Mouse (Mus musculus): ENCODE measurements around the gene Mrm1. TPM values are rescaled to one million over a fixed set of nuclear protein-coding genes. Genes with fewer than 3 reads are reported as not detected.

The Mrm1 gene
- polyA plus RNA-seq, 1 experiment from 2014 or later, result 9.4 TPM

GRCm38 (mm10) chr11:84826185-84826584 lies 6.9 kb upstream of the Mrm1 start:
- H3K4me1 ChIP-seq, result peaks cover 20% of the 10 kb centered on the region
- H3K9me3 ChIP-seq (replicated peaks), result no peaks in the 10 kb centered on the region
- no peak for DNase-seq (ENCODE audit: low spot score)
- H3K27ac ChIP-seq, result no peak overlapping the region
- 57% methylated on average over 3 of the region's 3 CpGs for WGBS
- no peak overlapping the region for H3K4me3 ChIP-seq
- no peaks in the 10 kb centered on the region for H3K27me3 ChIP-seq (ENCODE audit: low read depth, poor library complexity, severe bottlenecking)
- peaks cover 17% of the 10 kb centered on the region for H3K36me3 ChIP-seq

DNA sequence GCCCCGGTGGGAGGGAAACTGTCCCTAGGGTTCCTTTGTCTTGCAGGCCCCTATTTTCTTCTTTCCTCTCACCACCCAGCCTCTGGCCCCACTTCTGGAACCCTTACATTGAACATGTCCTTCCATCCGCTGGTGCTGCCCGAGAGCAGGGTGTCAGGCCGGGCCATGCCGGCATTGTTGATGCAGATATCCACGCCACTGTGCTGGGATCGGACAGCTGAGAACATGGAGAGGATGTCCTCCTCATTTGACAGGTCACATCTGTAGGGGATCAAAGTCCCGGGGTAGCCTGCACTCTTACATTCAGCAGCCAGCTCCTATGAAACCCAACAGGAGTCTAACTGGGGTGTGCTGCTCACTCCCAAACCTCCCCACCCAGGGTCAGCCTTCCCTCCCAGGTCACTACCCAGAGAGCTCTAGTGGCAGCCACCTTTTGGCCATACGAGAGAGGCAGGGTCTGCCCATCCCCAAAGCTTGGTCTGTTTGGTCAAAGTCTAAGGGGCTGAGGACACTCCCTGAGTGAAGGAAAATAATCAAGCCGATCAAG lies 6.0 kb upstream of the Mrm1 start:
- Histone ChIP-seq H3K9me3 (replicated peaks) (no peaks in the 10 kb centered on the region), H3K4me1 (peaks cover 20% of the 10 kb centered on the region), H3K36me3 (peaks cover 10% of the 10 kb centered on the region), H3K27ac (no peak overlapping the region), H3K4me3 (no peak overlapping the region), H3K27me3 (ENCODE audit: low read depth, poor library complexity, severe bottlenecking) (no peaks in the 10 kb centered on the region)
- no peak for DNase-seq (ENCODE audit: low spot score)
- WGBS, result 84% methylated on average over 10 of the region's 10 CpGs

- WGBS, result 65% methylated on average over 10 of the region's 10 CpGs
- H3K27me3 ChIP-seq (ENCODE audit: low read depth, poor library complexity, severe bottlenecking), result no peaks in the 10 kb centered on the region
- DNase-seq (ENCODE audit: low spot score), result no peak
- no peaks in the 10 kb centered on the region for H3K9me3 ChIP-seq (replicated peaks)
- 0 out of 2 replicates have a peak, but pooled peaks cover 4% of the 10 kb centered on the region for H3K36me3 ChIP-seq
- peaks cover 23% of the 10 kb centered on the region for H3K4me1 ChIP-seq
- H3K27ac ChIP-seq, result no peak overlapping the region
- H3K4me3 ChIP-seq, result no peak overlapping the region
Measured at GRCm38 (mm10) chr11:84823484-84823897, 4.2 kb upstream of the Mrm1 start.

GRCm38 (mm10) chr11:84822487-84822886 lies 3.2 kb upstream of the Mrm1 start:
- WGBS, result 87% methylated on average over 5 of the region's 5 CpGs
- Histone ChIP-seq H3K27me3 (ENCODE audit: low read depth, poor library complexity, severe bottlenecking) (no peaks in the 10 kb centered on the region), H3K27ac (no peak overlapping the region)

GRCm38 (mm10) chr11:84821131-84821770 lies 1.9 kb upstream of the Mrm1 start:
- Histone ChIP-seq H3K36me3 (0 out of 2 replicates have a peak, but pooled peaks cover 4% of the 10 kb centered on the region), H3K9me3 (replicated peaks) (no peaks in the 10 kb centered on the region), H3K27ac (no peak overlapping the region), H3K4me1 (peaks cover 16% of the 10 kb centered on the region), H3K27me3 (ENCODE audit: low read depth, poor library complexity, severe bottlenecking) (no peaks in the 10 kb centered on the region), H3K4me3 (no peak overlapping the region)
- DNase-seq (ENCODE audit: low spot score), result no peak
- WGBS, result 89% methylated on average over 9 of the region's 9 CpGs

More at GRCm38 (mm10) chr11:84822487-84822886, 3.2 kb upstream of the Mrm1 start:
- no peak for DNase-seq (ENCODE audit: low spot score)
- H3K36me3 ChIP-seq, result 0 out of 2 replicates have a peak, but pooled peaks cover 4% of the 10 kb centered on the region
- no peak overlapping the region for H3K4me3 ChIP-seq
- peaks cover 17% of the 10 kb centered on the region for H3K4me1 ChIP-seq
- H3K9me3 ChIP-seq (replicated peaks), result no peaks in the 10 kb centered on the region

- H3K4me3 ChIP-seq, result peak overlapping the region; percentile 78
- 0 out of 2 replicates have a peak, but pooled peaks cover 4% of the 10 kb centered on the region for H3K36me3 ChIP-seq
- DNase-seq (ENCODE audit: low spot score), result peak; percentile 73
- H3K9me3 ChIP-seq (replicated peaks), result no peaks in the 10 kb centered on the region
- no peaks in the 10 kb centered on the region for H3K27me3 ChIP-seq (ENCODE audit: low read depth, poor library complexity, severe bottlenecking)
- under 1% methylated on average over 39 of the region's 39 CpGs for whole genome bisulfite sequencing
- H3K4me1 ChIP-seq, result peaks cover 16% of the 10 kb centered on the region
- peak overlapping the region; percentile 83 for H3K27ac ChIP-seq
Measured at GRCm38 (mm10) chr11:84818085-84818960, 992 bp downstream of the Mrm1 start.

GRCm38 (mm10) chr11:84817362-84817761 lies 2.0 kb downstream of the Mrm1 start:
- H3K27me3 ChIP-seq (ENCODE audit: low read depth, poor library complexity, severe bottlenecking), result no peaks in the 10 kb centered on the region
- peaks cover 16% of the 10 kb centered on the region for H3K4me1 ChIP-seq
- 82% methylated on average over 6 of the region's 6 CpGs for WGBS
- H3K9me3 ChIP-seq (replicated peaks), result no peaks in the 10 kb centered on the region
- H3K27ac ChIP-seq, result no peak overlapping the region
- DNase-seq (ENCODE audit: low spot score), result no peak
- no peak overlapping the region for H3K4me3 ChIP-seq
- 0 out of 2 replicates have a peak, but pooled peaks cover 4% of the 10 kb centered on the region for H3K36me3 ChIP-seq

DNA sequence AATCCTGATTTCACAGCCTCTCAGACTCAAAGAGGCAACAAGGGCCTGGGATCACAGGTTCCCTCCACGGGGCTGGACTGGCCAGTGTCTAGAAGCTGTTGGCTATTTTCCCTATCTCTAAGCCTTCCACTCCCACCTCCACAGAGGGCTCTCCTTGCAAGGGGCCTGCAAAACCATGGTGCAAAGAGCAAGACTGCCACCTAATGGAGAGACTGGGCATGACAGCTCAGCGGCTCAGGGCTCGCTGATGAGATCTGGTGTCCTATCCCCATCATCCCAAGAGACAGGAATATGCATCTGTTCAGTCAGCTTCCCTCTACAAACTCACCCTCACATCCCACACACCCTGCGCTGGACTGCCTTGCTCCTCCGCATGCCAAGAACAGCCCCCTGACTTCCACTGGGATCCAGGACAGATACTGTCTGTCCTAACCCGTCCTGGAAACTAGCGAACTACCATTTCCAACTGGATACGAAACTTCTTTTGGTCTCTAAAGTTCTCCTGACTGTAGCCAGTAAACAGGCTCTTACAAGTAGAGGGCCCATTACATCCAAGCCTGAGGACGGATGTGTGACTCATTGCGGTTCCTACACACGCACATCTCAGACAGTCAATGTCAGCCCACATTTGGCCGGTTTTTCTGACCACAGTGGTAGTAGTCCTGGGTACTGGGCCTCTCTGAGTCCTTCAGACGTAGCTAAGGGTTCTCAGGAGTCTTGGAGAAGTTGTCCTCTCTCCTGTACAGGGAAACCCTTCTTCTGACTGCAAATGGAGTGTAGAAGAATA lies 5.4 kb downstream of the Mrm1 start:
- Histone ChIP-seq H3K27me3 (ENCODE audit: low read depth, poor library complexity, severe bottlenecking) (0 out of 2 replicates have a peak, but pooled peaks cover 3% of the 10 kb centered on the region), H3K4me3 (no peak overlapping the region), H3K27ac (no peak overlapping the region), H3K36me3 (no peaks in the 10 kb centered on the region), H3K4me1 (peaks cover 10% of the 10 kb centered on the region), H3K9me3 (replicated peaks) (no peaks in the 10 kb centered on the region)
- DNase-seq (ENCODE audit: low spot score), result peak; percentile 90
- WGBS, result 59% methylated on average over 13 of the region's 13 CpGs

- Histone ChIP-seq H3K27me3 (ENCODE audit: low read depth, poor library complexity, severe bottlenecking) (0 out of 2 replicates have a peak, but pooled peaks cover 9% of the 10 kb centered on the region), H3K36me3 (no peaks in the 10 kb centered on the region), H3K27ac (no peak overlapping the region), H3K4me3 (no peak overlapping the region), H3K4me1 (peaks cover 9% of the 10 kb centered on the region), H3K9me3 (replicated peaks) (no peaks in the 10 kb centered on the region)
- DNase-seq (ENCODE audit: low spot score), result no peak
- WGBS, result 92% methylated on average over 4 of the region's 4 CpGs
Measured at GRCm38 (mm10) chr11:84804373-84804772, 14.9 kb downstream of the Mrm1 start.

- Histone ChIP-seq H3K36me3 (no peaks in the 10 kb centered on the region), H3K4me3 (no peak overlapping the region), H3K27me3 (ENCODE audit: low read depth, poor library complexity, severe bottlenecking) (peaks cover 23% of the 10 kb centered on the region), H3K4me1 (peaks cover 20% of the 10 kb centered on the region), H3K27ac (no peak overlapping the region), H3K9me3 (replicated peaks) (no peaks in the 10 kb centered on the region; the same call in 1 of the 2 replicates)
- WGBS, result 23% methylated on average over 21 of the region's 21 CpGs
- peak; percentile 90 for DNase-seq (ENCODE audit: low spot score)
Measured at GRCm38 (mm10) chr11:84797627-84798353, 21.5 kb downstream of the Mrm1 start.

DNA sequence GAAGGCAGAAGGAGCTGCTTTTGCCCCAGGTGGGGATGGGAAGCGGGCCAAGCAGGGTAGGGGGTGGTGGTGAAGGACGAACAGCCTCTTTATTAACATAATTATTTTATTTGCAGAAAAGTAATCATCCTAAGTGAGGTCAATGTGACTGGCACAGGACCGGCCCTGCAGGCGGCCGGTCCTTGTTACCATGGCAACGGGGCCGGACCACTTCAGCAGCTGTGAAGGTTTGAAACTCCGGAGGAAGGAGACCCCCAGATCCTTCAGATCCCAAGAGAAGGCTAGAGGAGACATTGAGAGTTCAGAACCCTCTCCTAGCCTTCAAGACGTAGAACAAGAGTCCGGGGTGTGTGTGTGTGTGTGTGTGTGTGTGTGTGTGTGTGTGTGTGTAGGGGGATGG lies 22.3 kb downstream of the Mrm1 start:
- H3K4me3 ChIP-seq, result no peak overlapping the region
- WGBS, result 49% methylated on average over 10 of the region's 10 CpGs
- H3K36me3 ChIP-seq, result no peaks in the 10 kb centered on the region
- H3K27me3 ChIP-seq (ENCODE audit: low read depth, poor library complexity, severe bottlenecking), result peaks cover 27% of the 10 kb centered on the region
- peaks cover 20% of the 10 kb centered on the region for H3K4me1 ChIP-seq
- DNase-seq (ENCODE audit: low spot score), result no peak
- no peaks in the 10 kb centered on the region; the same call in 1 of the 2 replicates for H3K9me3 ChIP-seq (replicated peaks)
- no peak overlapping the region for H3K27ac ChIP-seq
